Comparison of ENCODE assay signal across 14 mouse cellular contexts in the genomic region with DNA sequence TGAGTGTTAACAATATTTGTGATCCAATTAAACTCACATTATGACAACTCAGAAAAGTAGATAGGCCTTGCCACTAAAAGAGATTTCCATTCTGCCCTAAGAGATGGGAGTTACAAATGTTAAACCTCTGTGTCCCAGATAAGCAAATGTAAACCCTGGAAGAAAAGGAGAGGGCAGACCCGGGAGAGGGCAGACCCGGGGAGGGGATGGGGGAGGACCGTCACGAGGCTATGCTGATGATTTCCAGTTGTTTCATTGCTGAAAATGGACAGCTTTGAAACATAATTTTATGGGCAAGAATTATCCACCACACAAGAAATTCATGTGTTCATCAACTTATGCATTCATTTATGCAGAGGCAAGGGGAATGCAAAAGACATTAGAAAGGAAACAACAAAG.
DNase-seq lines count a peak whose midpoint lies in the region; ATAC-seq and TF ChIP-seq lines count a peak whose summit lies in the region.
"Had no signal": no experiment of that assay in that cellular context is flagged by ENCODE, and none has a peak within 500 bp of the region (broad histone marks: within the 10 kb centered on the region; RNA-seq: fewer than 3 reads in every experiment).

No protein-coding gene starts in this region.

- WGBS in forebrain, embryonic 14.5 days, result 64% methylated on average over 4 of the region's 4 CpGs
- WGBS in forebrain, embryonic 13.5 days, result 64% methylated on average over 4 of the region's 4 CpGs
- WGBS in liver, embryonic 11.5 days, result 25% methylated on average over 4 of the region's 4 CpGs
- WGBS in liver, postnatal 0 days (ENCODE audit: insufficient replicate concordance), result 52% methylated on average over 4 of the region's 4 CpGs

- H3K27ac ChIP-seq in forebrain, embryonic 14.5 days (ENCODE audit: low read depth, low read length), result no peak overlapping the region
- no peak overlapping the region for H3K27ac ChIP-seq in forebrain, embryonic 13.5 days
- no peak overlapping the region for H3K27ac ChIP-seq in liver, embryonic 11.5 days (ENCODE audit: low read depth, low read length)
- no peak overlapping the region for H3K27ac ChIP-seq in liver, postnatal 0 days (ENCODE audit: low read depth)
- H3K27ac ChIP-seq: limb, embryonic 15.5 days had no signal

- H3K4me2 ChIP-seq in forebrain, embryonic 14.5 days (ENCODE audit: low read length), result no peak overlapping the region
- H3K4me2 ChIP-seq in forebrain, embryonic 13.5 days, result no peak overlapping the region
- peak overlapping the region; percentile 20; the same call in 1 of the 2 replicates for H3K4me2 ChIP-seq in liver, embryonic 11.5 days
- H3K4me2 ChIP-seq in liver, postnatal 0 days (ENCODE audit: low read depth, low read length), result no peak overlapping the region
- H3K4me2 ChIP-seq: limb, embryonic 15.5 days had no signal

- no peak for TF ChIP-seq CTCF in liver, postnatal 0 days (IDR thresholded peaks at IDR 0.05; ENCODE audit: low read depth)

- no peak for DNase-seq in forebrain, embryonic 14.5 days (ENCODE audit: low spot score)
- no peak for DNase-seq in liver, embryonic 11.5 days (ENCODE audit: low spot score)
- no peak for DNase-seq in liver, postnatal 0 days
- no peak for DNase-seq in gastrocnemius, postnatal 14 days
- DNase-seq: adrenal gland, postnatal 14 days; cerebellum, adult 11 months; right cerebral cortex, postnatal 14 days; spleen, adult 18-20 months had no signal

- H3K27me3 ChIP-seq in forebrain, embryonic 14.5 days (replicated peaks; ENCODE audit: control insufficient read depth, insufficient read depth, low read length), result no peaks in the 10 kb centered on the region
- no peaks in the 10 kb centered on the region for H3K27me3 ChIP-seq in forebrain, embryonic 13.5 days
- H3K27me3 ChIP-seq in liver, embryonic 11.5 days (replicated peaks; ENCODE audit: control insufficient read depth, insufficient read depth, low read length), result no peaks in the 10 kb centered on the region
- no peaks in the 10 kb centered on the region for H3K27me3 ChIP-seq in liver, postnatal 0 days (ENCODE audit: insufficient read depth, low read length)
- no peaks in the 10 kb centered on the region for H3K27me3 ChIP-seq in megakaryocyte, embryonic 14.5 days (replicated peaks)
- H3K27me3 ChIP-seq: limb, embryonic 15.5 days had no signal

- H3K9ac ChIP-seq in forebrain, embryonic 14.5 days (ENCODE audit: low read length), result no peak overlapping the region
- H3K9ac ChIP-seq in forebrain, embryonic 13.5 days, result no peak overlapping the region
- no peak overlapping the region for H3K9ac ChIP-seq in liver, embryonic 11.5 days (ENCODE audit: low read depth, low read length)
- no peak overlapping the region for H3K9ac ChIP-seq in liver, postnatal 0 days (replicated peaks)
- H3K9ac ChIP-seq: limb, embryonic 15.5 days had no signal

- H3K36me3 ChIP-seq in forebrain, embryonic 14.5 days (ENCODE audit: control insufficient read depth, insufficient read depth, low read length), result no peaks in the 10 kb centered on the region
- H3K36me3 ChIP-seq in forebrain, embryonic 13.5 days (ENCODE audit: poor library complexity, severe bottlenecking), result no peaks in the 10 kb centered on the region
- no peaks in the 10 kb centered on the region for H3K36me3 ChIP-seq in liver, embryonic 11.5 days (ENCODE audit: control insufficient read depth, insufficient read depth, low read length)
- no peaks in the 10 kb centered on the region for H3K36me3 ChIP-seq in liver, postnatal 0 days (replicated peaks; ENCODE audit: insufficient read depth, low read length)
- peaks cover 8% of the 10 kb centered on the region for H3K36me3 ChIP-seq in megakaryocyte, embryonic 14.5 days (replicated peaks; ENCODE audit: low read length)
- H3K36me3 ChIP-seq: limb, embryonic 15.5 days had no signal

- 0 out of 2 replicates have a peak, but pooled peaks have one; percentile 25 for ATAC-seq in forebrain, embryonic 14.5 days
- no peak for ATAC-seq in forebrain, embryonic 13.5 days
- ATAC-seq in liver, embryonic 11.5 days (replicated peaks; ENCODE audit: low FRiP score), result no peak
- ATAC-seq in liver, postnatal 0 days, result no peak
- no peak for ATAC-seq in megakaryocyte, adult 5-6 weeks (ENCODE audit: poor library complexity, severe bottlenecking)
- ATAC-seq: CD4-positive, CD25-positive, alpha-beta regulatory T cell, adult 4 months; intestine, embryonic 16.5 days had no signal

- H3K9me3 ChIP-seq in forebrain, embryonic 14.5 days (replicated peaks; ENCODE audit: control insufficient read depth, low read length), result no peaks in the 10 kb centered on the region
- no peaks in the 10 kb centered on the region for H3K9me3 ChIP-seq in forebrain, embryonic 13.5 days (replicated peaks)
- H3K9me3 ChIP-seq in liver, embryonic 11.5 days (ENCODE audit: control insufficient read depth, low read length), result no peaks in the 10 kb centered on the region
- no peaks in the 10 kb centered on the region for H3K9me3 ChIP-seq in liver, postnatal 0 days (ENCODE audit: low read length)
- H3K9me3 ChIP-seq in megakaryocyte, embryonic 14.5 days, result no peaks in the 10 kb centered on the region
- H3K9me3 ChIP-seq: limb, embryonic 15.5 days had no signal

- intact Hi-C loops in gastrocnemius, postnatal 14 days (cut with DNase I; ENCODE audit: low total_unique reads), result no loop called here

- H3K4me1 ChIP-seq in forebrain, embryonic 14.5 days (ENCODE audit: control insufficient read depth, insufficient read depth, low read length), result peaks cover 3% of the 10 kb centered on the region; the same call in 1 of the 2 replicates
- H3K4me1 ChIP-seq in forebrain, embryonic 13.5 days, result peaks cover 11% of the 10 kb centered on the region
- H3K4me1 ChIP-seq in liver, embryonic 11.5 days (replicated peaks; ENCODE audit: control insufficient read depth, insufficient read depth, low read length), result peaks cover 28% of the 10 kb centered on the region
- H3K4me1 ChIP-seq in liver, postnatal 0 days (ENCODE audit: insufficient read depth), result peaks cover 20% of the 10 kb centered on the region
- peaks cover 89% of the 10 kb centered on the region for H3K4me1 ChIP-seq in megakaryocyte, embryonic 14.5 days

- H3K4me3 ChIP-seq in forebrain, embryonic 14.5 days (ENCODE audit: low read depth, low read length), result no peak overlapping the region
- no peak overlapping the region for H3K4me3 ChIP-seq in forebrain, embryonic 13.5 days
- no peak overlapping the region for H3K4me3 ChIP-seq in liver, embryonic 11.5 days (ENCODE audit: low read depth, low read length)
- H3K4me3 ChIP-seq in liver, postnatal 0 days (ENCODE audit: low read depth, low read length), result no peak overlapping the region
- H3K4me3 ChIP-seq in megakaryocyte, embryonic 14.5 days (replicated peaks), result peak overlapping the region; percentile 64
- H3K4me3 ChIP-seq: limb, embryonic 15.5 days had no signal

- no peak for TF ChIP-seq EP300 in liver, postnatal 0 days (IDR thresholded peaks at IDR 0.05; ENCODE audit: low read depth)
